Mouse (Mus musculus): ENCODE data around the gene Uqcc3.
"Not testable (repeated sequence)": the region's sequence is repeated elsewhere in the genome, so short reads cannot be mapped to it uniquely, and the experiment has no call there.

The Uqcc3 gene

DNA sequence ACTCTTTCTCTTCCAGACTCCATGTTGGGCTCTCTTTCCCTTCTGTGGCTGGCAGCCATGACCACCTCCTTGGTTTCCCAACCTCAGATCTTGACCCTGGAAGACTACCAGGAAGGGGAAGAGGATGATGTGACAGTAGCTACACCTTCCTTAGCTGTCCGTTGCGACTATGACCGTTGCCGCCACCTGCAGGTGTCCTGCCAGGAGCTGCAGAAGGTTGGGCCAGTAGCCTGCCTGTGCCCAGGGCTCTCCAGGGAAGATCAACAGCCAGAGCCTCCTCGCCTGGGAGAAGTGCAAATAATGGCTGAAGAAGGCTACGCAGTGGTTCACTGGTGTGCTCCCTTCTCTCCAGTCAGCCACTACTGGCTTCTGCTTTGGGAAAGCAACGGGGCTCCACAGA is 29.1 kb downstream of the Uqcc3 start:
- in situ Hi-C loops (cut with MboI; ENCODE audit: low sequenced_read_pairs): no loop called here

DNA sequence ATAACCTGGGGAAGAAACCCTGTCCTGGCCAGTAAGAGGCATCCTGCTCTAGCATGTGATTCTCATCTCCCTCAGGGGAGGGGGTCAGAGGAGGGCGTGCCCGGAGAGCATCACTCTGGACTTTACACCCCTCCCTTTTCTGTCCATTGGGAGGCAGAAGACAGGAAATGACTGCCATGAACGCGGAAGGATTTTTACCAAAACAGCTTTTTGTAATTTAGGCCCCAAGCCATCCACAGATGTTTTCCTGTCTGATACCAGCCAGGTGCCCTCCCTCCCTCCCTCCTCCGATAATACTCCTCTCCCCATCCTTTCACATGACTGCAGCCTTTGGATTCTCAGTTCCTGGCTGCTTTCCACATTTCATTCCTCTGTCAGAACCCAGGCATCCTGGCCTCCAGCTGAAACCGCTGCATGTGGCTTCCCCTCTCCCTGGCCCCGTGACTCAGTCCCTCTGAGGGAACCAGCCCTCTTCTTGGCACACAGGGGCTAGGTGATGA is 30.3 kb downstream of the Uqcc3 start, which contains the start of gene Lrrn4cl:
Lrrn4cl (plus strand) TSS at position 367 of the 500 bp plus-strand sequence.
- in situ Hi-C loops (cut with MboI; ENCODE audit: low sequenced_read_pairs): no loop called here

DNA sequence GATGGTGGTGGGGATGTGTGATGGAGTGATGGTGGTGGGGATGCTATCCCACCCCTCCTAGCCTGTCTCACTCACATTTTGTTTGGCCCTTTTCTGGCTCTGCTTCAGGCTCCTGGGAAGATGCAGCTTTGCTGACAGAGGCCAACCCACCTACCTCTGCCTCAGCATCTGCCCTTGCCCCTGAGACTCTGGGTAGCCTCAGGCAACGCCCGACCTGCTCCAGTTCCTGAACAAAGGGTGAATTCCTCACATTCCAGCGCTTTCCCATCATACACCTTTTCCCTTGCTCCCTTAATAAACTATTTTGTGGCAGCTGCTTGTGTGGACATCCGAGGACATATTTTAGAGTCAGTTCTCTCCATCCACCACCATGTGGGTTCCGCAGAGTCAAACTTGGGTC is 32.4 kb downstream of the Uqcc3 start:
- in situ Hi-C loops (cut with MboI; ENCODE audit: low sequenced_read_pairs): loop anchor here (10.0 kb wide), 1 partner anchor 266 kb away; no protein-coding TSS in a partner anchor

DNA sequence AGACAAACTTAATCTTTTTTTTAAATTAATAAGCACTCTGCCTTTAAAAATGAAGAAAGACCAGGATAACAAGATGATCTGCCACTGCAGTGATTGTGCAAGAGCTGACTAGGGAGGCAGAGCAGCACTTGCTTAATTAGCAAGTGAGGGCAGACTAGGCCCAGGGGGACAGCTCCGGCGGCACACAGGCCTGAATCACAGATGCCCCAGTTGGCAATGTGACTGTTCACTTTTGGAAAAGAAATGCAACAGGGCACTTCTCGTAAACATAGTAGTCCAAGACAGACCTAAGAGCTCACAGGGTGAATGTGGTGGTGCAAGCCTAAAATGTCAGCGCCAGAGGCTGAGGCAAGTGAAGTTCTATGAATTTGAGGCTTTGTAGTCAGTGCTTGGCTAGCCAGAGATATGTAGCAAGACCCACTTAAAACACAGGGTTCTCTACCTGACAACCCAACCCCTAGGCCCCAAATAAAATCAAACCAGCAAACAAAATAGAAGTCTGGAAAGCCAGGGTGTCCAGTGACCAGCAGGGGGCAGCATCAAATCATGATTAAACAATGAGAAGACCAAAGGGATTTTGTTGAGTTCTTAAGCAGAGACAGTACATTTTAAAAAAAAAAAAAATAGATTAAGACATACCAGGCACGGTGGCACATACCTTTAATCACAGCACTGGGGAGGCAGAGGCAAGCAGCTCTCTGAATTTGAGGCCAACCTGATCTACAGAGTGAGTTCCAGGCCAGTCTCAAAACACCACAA is 36.2 kb downstream of the Uqcc3 start:
- in situ Hi-C loops (cut with MboI; ENCODE audit: low sequenced_read_pairs): loop anchor here (10.0 kb wide), 1 partner anchor 270 kb away; no protein-coding TSS in a partner anchor

DNA sequence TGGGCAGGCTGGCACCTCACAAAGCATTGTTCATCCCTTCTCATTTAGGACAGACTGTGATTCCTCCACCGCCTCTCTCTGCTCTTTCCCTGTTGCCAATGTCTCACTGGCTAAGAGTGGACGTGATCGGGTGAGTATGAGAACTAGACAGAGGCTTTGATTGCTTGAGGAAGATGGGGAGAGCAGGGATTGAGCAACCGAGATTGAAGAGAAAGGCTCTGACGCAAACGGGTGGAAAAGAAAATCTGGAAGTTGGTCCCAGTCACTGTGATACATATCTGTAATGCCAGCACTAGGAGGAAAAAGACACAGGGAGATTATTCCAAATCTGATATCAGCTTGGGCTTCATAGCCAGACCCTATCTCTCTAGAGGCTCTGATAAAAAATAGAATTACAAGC is 37.8 kb downstream of the Uqcc3 start:
- in situ Hi-C loops (cut with MboI; ENCODE audit: low sequenced_read_pairs): loop anchor here (10.0 kb wide), 1 partner anchor 272 kb away; no protein-coding TSS in a partner anchor

DNA sequence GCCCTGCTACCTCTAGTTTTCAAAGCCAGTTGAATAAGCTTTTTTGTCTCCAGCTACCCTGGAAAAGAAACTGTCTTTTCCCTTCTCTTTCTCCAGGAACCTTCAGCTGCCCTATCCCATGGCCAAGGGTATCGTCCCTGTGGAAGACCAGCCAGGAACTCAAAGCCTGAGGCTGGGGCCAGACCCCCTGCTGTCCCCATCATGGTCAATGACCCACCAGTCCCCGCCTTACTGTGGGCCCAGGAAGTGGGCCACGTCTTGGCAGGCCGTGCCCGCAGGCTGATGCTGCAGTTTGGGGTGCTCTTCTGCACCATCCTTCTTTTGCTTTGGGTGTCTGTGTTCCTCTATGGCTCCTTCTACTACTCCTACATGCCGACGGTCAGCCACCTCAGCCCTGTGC is 39.7 kb downstream of the Uqcc3 start:
- in situ Hi-C loops (cut with MboI; ENCODE audit: low sequenced_read_pairs): loop anchor here (10.0 kb wide), 1 partner anchor 274 kb away; no protein-coding TSS in a partner anchor

DNA sequence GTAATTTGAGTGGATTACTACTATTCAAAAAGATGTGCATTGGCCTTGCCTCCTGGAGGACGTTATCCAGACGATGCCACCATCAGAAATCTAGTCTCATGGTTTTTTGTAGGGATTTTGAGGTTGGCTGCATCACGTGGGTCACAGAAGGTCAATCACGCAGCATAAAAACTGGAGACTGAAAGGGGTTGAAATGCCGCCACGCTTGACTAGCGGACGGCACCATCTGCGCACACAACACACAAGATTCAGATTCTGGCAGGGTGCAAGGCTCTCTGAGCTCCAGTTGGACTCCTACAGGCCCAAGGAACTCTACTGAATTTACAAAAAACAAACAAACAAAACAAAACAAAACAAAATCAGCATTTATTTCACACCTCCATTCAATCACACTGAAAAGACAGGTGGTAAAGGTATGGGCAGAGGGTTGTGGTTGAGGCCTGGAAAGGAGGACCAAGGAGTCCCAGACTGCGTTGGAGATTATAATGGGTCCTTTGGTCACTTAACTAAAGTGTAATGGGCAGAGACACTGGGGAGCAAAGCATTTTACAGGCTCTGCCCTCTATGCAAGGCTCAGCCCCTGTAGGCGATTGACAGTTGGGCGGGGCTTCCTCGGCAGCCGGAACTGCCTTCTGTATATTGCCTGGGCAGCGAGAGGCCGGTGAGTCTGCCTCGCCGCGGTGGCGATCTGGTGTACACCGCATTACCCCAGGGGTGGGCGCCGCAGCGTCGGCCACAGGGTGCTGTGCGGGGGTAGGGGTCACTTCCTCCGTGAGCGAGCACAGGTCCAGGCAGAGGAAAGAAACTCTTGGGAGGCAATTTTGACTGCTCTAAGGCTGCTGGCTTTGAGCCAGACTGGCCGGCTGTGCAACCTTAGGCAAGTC is 40.6 kb downstream of the Uqcc3 start:
- in situ Hi-C loops (cut with MboI; ENCODE audit: low sequenced_read_pairs): loop anchor here (10.0 kb wide), 1 partner anchor 275 kb away; no protein-coding TSS in a partner anchor

DNA sequence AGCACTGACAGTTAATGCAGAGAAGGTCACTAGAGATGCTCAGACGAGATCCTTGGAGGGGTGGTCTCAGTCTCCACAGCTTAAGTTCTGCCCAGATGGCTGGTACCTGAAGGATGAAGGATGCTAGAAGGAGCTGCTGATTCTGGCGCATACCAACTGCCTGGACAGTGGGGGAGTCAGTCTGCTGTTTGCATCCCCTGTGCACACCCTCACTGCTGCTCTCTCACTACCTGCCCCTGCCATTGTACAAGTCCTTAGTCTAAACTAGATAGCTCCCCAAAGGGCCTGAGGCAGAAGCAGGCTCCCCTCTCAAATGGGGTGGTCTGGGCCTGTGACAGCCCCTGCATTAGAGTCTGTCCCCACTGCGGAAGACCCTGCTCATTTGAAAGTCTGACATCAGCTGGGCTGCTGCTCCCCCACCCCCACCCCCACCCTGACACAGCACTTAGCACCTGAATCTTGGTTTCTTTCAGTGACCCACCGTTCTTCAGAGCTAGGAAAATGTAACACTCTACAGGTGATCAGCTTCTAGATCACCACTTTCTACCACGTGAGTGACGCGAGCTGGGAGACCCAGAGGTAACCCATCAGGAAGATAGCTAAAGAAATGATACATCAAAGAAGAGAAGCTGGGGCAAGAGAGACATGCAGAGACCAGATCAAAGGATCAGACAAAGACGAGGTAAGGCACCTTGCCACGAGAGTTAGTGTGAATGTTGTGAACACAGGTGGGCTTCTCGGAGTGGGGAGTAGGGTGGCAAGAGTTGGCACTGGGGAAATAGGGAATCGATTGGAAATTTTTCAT is 41.4 kb downstream of the Uqcc3 start, which contains the start of gene Gng3:
Gng3 (minus strand) TSS at position 92 of the 805 bp plus-strand sequence.
- in situ Hi-C loops (cut with MboI; ENCODE audit: low sequenced_read_pairs): no loop called here

DNA sequence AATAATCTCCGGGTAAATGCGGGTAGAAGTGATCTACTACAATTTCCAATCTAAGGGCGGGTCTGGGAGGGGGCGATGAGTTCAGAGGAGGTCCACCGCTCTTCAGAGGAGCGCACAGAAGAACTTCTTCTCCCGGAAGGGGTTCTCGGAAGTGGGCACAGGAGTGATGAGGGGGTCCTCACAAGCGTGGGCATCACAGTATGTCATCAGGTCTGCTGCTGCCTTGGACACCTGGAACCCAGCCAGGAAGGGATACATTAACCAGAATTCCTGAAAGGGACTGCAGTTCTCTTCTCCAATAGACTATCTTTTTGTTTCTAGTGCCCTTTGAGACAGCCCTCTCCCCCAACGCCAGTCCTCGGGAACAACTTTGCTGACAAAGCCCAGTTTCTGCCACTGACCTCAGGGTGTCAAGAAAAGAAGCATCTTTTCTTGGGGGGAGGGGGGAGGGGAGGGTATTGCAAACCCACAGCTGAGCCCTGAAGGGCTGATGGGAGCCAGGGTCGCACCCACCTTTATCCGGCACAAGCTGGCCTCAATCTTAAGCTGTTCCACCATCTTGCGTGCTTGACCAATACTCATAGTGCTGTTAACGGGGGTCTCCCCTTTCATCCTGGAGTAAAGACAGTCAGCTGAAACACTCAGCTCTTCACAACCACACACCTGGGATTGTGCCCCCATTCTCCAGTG is 42.5 kb downstream of the Uqcc3 start:
- in situ Hi-C loops (cut with MboI; ENCODE audit: low sequenced_read_pairs): no loop called here

DNA sequence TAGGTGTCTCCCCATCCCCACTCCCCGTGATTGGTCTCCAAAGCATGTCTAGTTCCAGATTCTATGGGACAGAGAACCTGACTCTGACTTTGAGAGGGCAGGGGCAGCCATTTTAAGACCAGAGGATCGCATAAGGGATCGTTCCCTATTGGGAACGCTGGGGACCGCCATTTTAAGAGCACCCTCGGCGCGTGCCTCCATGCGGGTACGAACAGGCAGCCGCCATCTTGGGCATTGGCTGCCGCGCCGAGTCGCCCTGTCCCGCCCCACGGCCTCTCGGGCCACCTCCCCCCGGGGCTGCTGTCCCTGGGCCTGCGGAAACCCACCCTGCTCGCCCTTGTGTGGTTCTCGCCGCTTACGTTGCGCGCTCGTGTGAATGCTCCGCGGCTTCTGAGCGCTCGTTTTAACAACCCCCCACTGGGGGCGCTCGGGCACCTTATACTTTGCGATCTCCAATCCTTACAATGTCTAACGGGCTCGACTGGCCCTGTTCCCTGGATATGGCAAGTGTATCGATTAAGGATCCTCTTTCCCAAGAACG is 43.4 kb downstream of the Uqcc3 start, which contains the start of gene Bscl2:
Bscl2 (plus strand) TSS at position 217 of the 541 bp plus-strand sequence.
- in situ Hi-C loops (cut with MboI; ENCODE audit: low sequenced_read_pairs): no loop called here

DNA sequence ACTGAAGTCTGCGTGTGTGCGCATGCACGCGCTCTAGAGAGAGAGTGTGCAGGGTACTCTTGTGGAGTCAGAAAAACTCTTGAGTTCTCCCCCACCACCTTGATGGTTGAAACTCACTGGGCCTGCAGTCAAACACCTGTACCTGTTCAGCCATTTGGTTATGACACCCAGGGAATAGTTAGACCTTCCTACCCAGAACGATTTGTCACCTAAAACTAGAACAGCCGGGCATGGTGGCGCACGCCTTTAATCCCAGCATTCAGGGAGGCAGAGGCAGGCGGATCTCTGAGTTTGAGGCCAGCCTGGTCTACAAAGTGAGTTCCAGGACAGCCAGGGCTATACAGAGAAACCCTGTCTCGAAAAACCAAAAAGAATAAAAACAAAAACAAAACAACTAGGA is 44.4 kb downstream of the Uqcc3 start:
- in situ Hi-C loops (cut with MboI; ENCODE audit: low sequenced_read_pairs): not testable (repeated sequence)

DNA sequence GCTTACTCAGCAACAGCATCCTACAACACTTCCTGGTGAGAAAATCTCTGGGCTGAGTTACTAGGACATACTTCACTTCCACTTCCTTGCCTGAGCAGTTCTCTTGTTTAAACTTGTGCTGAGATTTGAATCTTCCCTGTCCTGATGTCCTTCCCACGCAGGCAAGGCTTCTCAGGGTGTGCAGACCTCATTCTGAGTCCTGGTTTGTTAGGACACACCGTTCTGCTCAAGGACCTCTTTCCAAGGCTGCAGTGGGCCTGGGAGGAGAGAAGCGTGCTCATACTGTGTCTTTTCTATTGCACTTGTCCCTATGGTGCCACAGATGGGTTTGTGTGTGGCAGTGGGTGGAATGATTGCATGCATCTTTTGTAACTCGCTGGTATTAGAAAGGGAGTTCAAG is 47.8 kb downstream of the Uqcc3 start:
- in situ Hi-C loops (cut with MboI; ENCODE audit: low sequenced_read_pairs): no loop called here

DNA sequence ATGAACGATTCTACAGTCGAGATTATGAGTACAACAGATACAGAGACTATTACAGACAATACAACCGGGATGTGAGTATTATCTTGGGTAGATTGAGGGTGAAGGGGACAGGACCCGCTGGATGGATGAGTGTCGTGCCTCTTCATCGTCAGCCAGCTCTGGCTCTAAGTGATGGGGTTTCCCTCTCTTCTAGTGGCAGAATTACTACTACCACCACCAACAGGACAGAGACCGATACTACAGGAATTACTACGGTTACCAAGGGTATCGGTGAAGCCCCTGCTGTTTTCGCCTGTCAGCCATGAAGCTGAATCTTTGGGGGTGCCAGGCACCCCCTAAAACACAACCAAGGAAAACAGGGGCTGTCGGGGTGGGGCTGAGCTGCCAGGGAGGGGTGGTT is 49.5 kb downstream of the Uqcc3 start:
- in situ Hi-C loops (cut with MboI; ENCODE audit: low sequenced_read_pairs): no loop called here

DNA sequence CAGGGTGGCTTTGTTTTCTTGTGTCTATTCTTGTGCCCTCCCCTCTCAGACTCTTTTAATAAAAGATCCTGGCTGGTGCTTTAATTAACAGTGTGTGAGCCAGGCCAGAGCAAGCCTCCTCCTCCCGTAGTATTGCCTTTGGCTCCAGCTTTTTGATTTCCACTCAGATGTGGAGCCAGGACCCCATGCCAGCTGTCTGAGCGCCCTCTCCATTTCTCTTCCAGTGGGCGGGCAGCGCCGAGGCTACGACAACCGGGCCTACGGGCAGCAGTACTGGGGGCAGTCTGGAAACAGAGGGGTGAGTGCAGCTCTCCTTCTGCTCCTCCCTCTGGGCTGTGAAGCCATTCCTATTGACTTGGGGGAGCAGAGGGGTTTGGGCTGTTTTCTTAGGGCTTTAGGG is 50.1 kb downstream of the Uqcc3 start:
- in situ Hi-C loops (cut with MboI; ENCODE audit: low sequenced_read_pairs): no loop called here
